Mouse (Mus musculus) olfactory bulb, adult 2 months (tissue): ENCODE results near the gene Ears2.

ENCODE experiments used
- CTCF ChIP-seq: fragments of 200-500 bp; IDR thresholded peaks from 2 replicates; pipeline ENCODE4 v1.5.1; 2012; ENCODE audit warnings: low read depth, mild to moderate bottlenecking, low read length, moderate library complexity; ENCODE audit not compliant: insufficient read depth
- POLR2A ChIP-seq: fragments of 200-500 bp; IDR thresholded peaks from 2 replicates; pipeline ENCODE4 v1.6.1; 2012; ENCODE audit warnings: mild to moderate bottlenecking, low read depth, low read length, moderate library complexity; ENCODE audit not compliant: insufficient read depth

DNA sequence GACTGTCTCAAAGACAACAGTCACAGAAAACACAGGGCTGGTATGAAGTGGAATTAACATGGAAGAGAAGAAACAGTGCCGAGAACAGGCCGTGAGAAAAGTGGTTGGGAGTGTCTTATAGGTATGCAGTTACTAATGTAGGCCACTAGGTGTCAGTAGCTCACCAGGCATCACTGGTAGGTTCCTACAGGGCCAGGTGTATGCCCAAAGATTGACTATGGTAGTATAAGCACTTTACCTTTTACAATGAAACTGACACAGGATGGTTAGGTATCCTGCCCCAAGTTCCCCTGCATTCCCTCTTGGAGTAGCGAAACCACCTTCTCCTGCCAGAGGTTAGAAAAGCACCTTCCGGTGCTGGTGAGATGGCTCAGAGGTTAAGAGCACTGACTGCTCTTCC lies 32.2 kb upstream of the Ears2 start:
- TF ChIP-seq CTCF = no peak
- TF ChIP-seq POLR2A = no peak
